Mouse (Mus musculus) left cerebral cortex, postnatal 4 days (tissue): ENCODE data around the gene Tspan2. TPM values are rescaled to one million over a fixed set of nuclear protein-coding genes. Genes with fewer than 3 reads are reported as not detected.
A peak's percentile ranks its signal among the peaks of the same experiment; 100 is the strongest.

Experiments
- DNase-seq: peaks from one replicate; pipeline ENCODE4 v3.0.0-alpha.2; 2022
- intact Hi-C: fragments of 180-260 bp; cut with DNase I; formaldehyde crosslinking; loops from one replicate; pipeline ENCODE4 v1.15.1; 2025
- total RNA-seq, 2 experiments: library from RNA; stranded (reverse); gene quantifications; 2 replicates each; pipeline ENCODE4 v1.2.3; 2021

Tspan2 gene
- 10 to 100 TPM; 23.6 to 30.7 TPM for total RNA-seq

DNA sequence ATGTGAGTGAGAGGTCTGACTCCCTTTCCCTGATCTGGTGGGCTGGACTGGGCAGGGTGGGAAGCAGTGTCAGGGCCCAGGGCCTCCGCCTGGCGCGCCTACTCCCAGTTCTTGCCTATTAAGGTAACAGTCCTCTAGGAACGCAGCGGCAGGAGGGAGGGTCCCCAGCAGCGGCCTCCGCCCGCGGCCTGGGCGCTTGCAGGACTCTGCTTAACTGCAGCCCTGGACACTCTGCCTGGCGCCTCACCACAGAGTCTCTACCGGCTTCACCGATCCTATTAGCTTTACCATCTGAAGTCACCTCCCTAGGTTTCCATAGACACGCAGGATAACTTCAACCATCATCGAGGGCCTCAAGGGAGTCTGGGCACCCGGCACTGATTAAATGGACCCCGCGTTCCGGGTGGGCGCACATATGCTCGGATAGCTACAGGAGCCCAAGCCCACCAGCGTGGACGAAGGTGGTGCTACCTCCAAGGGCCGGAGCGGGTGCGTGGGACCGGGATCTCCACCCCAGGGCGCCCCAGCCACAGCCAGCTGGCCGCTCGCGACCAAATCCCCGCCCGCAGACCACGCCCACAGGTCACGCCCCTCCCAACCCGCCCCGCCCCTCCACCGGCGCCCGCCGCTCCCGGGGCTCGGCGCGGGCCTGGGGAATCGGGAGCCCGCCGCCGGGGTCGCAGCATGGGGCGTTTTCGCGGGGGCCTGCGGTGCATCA, at the start of gene Tspan2:
Gene Tspan2, plus strand, starts transcription at position 217 of the 718 bp plus-strand sequence.
- peak; percentile 57 for DNase-seq
- intact Hi-C loops = no loop called here

DNA sequence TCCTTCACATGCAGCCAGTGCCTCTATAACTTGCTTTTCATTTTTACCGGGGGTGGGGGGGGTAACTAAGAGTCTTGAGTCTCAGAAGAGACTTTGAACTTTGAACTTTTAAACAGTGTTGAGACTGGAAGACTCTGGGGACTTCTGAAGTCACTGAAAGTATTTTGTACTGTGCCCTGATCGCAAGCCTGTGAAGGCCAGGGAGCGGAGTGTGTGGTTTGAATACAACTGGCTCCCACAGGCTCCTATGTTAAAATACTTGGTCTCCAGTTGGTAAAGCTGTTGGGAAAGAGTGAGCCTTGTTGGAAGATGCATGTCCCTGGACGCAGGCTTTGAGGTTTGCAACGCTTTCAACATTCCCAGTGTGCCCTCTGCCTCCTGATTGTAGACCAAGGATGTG, 47.5 kb upstream of the Tspan2 start:
- DNase-seq = no peak
- intact Hi-C loops = no loop called here

DNA sequence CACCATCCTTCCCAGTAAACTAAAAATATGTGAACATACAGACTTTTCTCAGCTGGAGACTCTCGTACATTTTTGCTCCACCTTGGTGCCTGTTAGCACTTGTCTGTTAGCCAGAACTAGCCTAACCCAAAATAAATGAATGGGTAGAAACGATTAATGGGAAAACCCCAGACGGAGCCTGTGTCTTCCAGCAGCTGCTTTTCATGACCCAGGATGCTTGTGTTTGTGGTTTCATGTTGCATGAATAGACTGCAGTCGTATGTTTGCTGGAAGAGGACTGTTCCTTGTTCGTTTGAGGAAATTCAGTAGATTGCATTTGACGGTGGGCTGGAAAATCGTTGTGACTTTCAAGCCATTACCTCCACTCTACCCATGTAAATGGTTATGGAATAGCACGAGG, 46.5 kb upstream of the Tspan2 start:
- DNase-seq = no peak
- intact Hi-C loops = no loop called here

DNA sequence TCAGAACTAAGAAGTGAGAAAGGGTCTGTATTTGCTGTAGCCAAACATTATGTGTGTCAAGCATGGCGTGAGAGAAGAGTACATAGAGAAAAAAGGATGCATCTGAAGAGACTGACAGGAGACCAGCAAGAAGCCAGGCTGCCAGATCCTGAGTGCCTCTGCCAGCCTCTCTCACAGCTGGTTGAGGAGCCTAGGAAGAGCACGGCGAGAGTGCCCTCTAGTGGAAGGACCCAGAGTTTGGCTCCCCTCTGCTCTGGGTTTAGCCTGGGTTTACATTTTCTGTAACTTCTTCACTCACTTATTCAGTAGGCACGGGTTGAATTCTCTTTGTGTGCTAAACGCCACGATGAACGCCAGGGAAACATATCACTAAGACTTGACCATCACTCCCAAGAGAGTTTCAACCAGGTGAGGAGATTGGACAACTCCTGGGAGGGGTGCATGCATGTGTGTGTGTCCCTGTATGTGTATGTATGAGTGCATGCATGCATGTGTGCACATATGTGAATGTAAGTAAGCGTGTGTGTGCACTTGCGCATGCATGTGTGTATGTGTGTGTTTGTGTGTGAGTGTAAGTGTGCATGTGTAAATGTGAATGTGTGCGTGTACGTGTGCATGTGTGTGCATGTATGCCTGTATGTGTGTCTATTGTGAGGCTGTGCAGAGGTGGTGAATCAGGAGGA, 42.4 kb upstream of the Tspan2 start:
- peak; percentile 82 for DNase-seq
- intact Hi-C loops = loop anchor here (5.0 kb wide), 1 partner anchor 440 kb away; no protein-coding TSS in a partner anchor

DNA sequence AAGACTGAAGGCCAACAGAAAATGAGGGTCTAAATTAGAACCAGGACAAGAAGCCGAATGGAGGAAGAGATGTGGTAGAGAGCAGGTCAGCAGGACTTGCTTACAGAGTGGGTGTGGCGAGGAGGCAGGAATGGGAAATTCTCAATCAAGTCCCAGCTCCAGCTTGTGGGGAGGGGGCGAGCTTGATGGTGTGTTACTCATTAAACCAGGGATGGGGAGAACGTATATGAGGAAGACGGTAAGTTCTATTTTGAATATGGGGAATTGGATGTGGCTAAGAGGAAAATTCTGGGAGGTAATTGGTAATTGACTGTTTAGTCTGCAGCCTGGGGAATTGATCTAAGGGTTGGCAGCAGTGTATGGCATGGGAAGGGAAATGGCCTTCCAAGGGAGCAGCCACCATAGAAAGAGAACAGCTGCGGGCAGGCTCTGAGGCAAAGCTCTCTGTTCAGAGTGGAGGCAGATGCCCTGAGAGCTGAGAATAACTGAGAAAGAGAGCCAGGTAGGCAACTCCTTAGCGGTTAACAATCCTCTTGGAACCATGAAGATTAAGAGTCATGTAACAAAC, 41.5 kb upstream of the Tspan2 start:
- intact Hi-C loops = loop anchor here (5.0 kb wide), 1 partner anchor 441 kb away; no protein-coding TSS in a partner anchor
- DNase-seq = no peak

DNA sequence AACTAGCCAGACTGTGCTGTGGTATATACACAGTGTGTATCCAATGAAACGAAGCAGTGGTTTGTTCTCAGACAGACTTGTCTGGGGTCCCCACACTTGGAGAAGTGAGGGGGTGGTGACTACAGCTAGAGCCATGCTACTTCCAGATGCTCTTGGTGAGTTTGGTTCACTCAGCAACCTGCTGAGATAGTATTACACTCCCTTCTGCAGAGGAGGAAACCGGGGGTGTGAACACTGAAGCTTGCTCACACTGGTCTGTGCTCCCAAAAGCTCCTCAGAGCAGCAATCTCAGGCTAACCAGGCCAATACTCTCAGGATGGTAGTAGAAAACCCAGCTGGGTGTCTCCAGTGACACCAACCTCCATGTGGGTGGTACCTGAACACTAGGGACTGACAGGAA, 36.2 kb upstream of the Tspan2 start:
- intact Hi-C loops = no loop called here

DNA sequence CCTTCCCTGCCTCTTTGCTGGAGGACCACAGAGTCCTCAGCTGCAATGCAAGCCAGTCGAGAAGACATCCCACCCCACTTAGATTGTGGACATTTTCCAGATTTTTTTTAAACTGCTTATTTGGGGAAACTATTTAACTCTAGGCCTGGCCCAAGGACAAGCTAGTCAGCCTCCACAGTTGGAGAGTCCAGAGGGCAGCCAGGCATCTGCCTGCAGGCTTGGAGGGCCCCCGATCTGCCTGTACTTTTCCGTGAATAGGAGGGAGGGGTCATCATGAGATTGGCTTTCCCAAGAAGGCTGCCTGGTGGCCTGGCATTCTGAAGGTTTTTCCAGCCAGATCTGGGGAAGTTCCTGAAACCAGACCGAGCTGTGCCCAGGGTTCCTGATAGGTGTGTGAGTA, 33.0 kb upstream of the Tspan2 start:
- DNase-seq = no peak
- intact Hi-C loops = no loop called here

More for the DNA sequence above, 36.2 kb upstream of the Tspan2 start:
- no peak for DNase-seq

DNA sequence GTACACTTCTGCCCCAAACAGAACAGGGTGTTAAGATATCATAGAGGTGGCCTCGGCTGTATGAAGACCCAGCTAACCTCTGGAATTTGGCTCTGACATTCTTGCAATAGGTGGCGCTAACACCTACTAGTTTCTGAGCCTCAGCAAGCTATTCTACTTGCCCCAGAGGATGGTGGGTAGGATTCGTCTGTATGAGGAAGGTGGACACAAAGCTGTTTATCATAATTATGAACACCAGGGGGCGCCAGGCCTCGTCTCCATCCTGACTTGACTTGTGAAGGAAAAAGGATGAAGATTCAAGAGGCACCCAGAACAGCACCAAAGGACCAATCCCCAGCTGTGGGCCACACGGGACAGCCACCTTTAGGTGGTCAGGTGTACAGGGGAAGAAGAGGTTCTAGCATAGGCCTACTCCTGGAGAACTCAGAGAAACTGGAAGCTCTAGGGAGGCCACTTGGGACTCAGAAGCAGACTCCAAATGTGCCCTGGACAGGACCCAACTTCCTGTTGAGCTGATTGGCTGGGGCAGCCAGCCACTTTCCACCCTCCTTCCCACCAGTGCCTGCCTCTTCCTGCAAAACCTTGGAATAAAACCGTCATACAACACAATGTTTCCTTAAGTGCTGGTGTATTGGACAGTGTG, 32.3 kb upstream of the Tspan2 start:
- peak; percentile 41 for DNase-seq
- intact Hi-C loops = no loop called here

DNA sequence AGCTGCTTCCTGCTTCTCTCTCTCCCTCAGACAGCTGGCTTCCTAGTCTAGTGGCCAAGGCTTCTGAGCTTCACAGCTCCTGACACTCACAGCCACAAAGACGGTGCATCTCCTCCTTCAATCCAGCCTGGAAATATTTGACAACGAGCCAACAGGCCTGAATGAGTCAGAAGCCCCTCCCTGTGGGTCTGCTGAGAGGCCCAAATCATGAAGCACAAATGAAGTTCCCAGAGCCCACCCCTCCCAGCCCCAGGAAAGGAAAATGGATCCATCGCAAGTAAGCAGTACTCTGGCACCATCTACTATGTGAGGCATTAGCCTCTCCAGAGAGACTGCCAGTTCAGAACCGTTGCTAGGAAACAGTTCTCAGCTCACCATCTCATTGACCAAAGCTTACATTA, 30.3 kb upstream of the Tspan2 start:
- peak; percentile 10 for DNase-seq

DNA sequence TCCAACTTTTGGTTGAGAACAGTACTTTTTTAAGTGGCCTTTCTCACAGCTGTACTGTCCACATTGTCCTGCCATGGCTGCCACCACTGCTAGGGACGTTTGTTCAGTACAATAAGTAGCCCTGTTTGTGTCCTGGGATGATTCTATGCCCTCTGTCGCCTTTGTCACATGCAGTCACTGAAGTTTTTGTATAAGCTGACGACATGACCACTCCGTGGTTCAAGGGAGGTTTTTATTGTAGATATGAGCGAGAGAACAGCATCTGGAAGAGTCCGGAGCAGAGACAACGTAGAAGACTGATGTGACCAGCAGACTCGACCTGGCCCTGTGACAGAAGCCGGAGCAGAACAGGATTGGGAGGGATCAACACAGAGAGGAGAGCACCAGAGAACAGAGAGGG, 25.7 kb upstream of the Tspan2 start:
- DNase-seq = no peak
- intact Hi-C loops = no loop called here

More for the DNA sequence above, 30.3 kb upstream of the Tspan2 start:
- intact Hi-C loops = no loop called here

DNA sequence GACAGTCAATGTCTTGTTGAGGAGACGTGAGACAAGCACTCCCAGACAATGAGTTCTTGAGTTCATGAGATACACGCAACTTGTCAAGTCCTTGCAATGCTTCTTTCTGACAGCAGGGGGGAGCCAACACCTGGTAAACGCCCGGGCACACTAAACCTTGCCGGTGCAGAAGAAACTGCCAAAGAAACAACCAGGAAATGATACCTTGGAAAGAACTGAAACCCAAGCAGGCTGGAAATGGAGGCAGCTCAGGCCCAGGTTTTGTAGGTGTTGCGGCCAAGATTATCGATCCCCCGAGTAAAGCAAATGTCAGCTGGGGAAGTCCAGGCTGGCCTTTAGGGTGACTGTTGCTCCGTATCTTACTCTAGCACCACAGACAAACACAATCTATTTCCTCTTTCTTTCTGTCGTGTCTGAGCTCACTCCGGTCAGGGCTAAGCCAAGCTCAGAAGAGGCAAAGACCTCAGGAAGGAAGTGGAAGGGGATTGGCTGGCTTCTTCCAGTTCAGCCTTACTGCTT, 19.2 kb upstream of the Tspan2 start:
- peak; percentile 79 for DNase-seq
- intact Hi-C loops = loop anchor here (2.0 kb wide), 1 partner anchor 90 kb away; no protein-coding TSS in a partner anchor

DNA sequence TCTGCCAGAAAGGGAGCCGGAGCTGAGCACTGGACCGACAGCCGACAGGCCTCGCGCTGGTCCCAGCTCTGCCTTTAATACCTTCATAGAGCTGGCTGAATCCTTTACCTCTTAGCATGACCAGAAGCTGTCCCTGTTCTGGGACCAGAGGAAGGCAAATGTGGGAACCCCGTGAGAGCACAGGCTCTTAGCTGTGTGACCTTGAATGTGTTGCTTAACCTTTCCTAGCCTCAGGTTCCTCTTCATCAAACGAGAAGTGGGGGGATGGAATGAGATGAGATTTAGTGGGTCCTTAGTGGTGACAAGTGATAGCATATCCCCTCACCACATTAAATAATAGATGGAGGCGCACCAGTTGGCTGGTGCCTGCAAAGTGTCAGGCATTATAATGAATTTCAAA, 18.5 kb upstream of the Tspan2 start:
- DNase-seq = no peak
- intact Hi-C loops = loop anchor here (2.0 kb wide), 1 partner anchor 89 kb away; no protein-coding TSS in a partner anchor

DNA sequence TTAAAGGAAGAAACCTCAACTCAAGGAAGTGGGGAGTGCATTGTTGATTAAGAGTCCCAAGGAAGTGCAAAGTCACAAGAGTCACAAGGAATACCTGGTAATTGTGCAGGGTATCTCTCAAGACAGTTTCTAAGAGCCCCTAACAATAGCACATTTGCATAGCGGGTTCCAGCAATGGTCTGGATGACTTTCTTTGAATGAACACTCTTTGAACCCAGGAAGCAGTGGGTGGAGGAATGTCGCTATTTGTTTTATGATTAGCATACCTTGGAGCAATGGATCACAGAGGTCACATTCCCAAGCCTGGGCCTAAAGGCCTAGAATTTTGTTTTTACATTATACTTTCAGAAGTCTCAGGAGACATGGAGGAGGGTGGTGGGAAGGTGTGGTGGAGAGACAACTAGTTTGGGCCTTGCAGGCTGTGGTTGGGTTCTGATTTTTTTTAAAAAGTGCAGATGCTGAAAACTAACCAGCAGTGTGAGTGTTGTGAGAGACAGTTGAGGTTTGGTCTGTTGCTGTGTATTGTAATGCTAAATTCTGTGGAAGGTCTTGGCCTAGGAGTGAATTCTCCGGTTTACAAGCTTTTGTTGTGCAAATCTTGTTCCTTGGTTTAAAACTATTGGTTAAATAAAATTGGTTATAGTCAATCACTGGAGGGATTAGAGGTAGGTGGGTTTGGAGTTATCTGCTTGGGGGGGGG, 16.6 kb upstream of the Tspan2 start:
- no peak for DNase-seq

DNA sequence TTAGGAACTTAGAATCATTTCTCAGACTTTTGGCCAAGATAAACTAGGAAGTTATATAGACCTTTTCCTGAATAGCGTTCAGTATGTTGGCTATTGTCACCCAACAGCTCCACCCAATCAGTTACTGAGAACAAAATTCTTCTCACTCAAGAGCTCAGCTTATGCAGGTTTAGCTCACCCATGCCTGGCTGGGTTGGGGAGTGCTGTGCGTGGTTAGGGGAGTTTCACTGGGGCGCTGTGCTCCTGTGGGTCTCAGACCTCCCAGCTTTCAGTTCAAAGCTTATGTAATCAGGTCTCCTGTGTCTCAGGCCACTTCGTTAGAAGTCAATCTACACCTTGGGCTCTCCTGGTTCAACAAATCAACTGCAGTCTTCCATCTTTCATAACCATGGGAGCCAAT, 11.2 kb upstream of the Tspan2 start:
- no peak for DNase-seq
- intact Hi-C loops = no loop called here

More for the DNA sequence above, 16.6 kb upstream of the Tspan2 start:
- intact Hi-C loops = no loop called here

DNA sequence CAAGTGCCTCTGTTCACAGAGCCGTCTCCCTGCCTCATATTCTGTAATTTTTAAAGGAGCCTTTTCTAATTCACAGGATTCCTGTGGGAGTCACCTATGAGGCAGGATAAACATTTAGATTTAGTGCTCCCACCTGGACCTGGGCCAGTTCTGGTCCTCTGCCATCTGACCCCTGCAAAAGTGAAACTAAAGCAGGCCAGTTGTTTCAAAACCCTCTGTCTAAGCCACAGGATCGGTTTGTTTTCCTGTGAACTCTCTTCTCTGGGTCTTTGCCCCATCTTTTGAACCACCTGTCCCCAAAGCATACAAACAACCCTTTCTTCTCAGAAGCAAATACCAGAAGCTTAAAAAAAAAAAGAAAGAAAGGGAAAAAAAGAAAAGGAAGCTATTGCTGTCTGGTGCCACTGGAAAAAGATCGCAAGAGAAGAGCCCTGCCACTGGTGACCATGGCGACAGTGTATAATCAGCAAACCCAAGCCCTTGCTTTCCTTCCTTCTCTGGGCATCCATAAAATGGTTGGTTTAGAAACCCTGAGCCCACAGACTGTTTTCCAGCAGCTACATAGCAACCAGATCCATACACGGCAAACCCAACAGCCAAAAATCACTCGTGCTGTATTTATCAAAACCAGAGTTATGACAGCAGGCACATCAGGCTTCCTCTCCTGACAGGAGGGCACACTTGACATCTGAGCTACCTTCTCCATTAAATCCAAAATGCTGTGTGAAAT, 10.3 kb upstream of the Tspan2 start:
- DNase-seq = no peak

DNA sequence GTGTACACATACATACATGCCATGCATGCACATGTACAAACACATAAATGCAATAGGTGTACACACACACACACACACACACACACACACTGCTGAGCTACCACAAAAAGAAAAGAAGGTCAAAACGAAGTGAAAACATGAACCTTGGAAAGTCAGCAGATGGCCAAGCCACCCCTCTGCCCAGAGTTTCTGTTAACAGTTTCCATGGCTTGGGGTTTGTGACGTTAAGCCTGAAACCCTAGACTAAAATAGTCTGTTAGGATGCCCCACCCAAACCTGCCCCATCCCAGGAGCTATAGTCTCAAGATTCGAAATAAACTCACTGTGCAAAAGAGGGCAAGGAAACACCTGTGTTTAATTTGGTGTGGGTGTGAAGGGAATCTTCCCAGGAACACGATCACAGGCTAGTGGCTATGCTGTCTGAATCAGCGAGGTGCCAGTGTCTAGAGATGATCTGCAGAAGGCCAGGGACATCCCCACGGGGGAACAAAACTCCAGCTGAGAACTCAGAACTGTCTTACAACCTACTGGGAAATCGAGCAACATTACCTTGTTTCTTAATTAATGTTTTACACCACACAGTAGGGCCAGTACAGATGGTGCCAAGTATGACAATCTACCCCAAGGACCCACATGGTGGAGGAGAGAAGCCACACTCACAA, 9.4 kb upstream of the Tspan2 start:
- no peak for DNase-seq
- intact Hi-C loops = no loop called here

More for the DNA sequence above, 10.3 kb upstream of the Tspan2 start:
- intact Hi-C loops = no loop called here

DNA sequence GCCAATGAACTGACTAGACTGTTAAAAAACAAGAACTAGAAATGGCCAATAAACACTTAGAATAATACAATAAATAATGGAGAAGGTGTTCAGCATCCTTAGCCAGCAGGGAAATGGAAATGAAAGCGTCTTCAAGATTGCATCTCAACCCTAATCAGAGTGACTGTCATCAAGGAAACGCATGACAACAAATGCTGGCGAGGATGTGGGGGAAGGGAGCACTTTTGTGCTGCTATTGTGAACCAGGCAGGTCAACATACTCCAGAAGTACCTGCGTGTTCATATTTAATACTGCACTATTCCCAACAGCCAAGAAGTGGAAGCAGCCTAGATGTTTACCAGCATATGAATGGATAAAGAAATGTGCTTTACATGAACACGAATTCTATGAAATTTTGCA, 4.9 kb upstream of the Tspan2 start:
- no peak for DNase-seq
- intact Hi-C loops = no loop called here

DNA sequence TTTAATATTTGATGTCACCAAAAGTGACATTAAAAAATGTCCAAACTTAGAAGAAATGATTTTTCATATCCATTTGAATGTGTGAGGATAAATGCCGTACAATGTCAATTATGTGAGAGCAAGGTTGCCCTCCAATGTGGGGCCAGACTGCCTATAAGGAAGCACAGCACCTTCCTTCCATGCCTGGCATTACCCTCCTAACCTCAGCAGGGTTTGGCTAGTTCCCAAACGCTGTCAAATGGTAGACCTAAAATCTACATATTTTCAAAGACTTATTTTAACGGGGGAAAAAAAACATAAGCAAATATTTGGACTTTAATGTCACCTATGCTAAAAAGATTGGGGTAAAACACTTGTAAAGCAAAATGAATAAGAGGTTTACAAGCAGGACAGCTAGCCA, 3.2 kb upstream of the Tspan2 start:
- DNase-seq = no peak
- intact Hi-C loops = no loop called here

DNA sequence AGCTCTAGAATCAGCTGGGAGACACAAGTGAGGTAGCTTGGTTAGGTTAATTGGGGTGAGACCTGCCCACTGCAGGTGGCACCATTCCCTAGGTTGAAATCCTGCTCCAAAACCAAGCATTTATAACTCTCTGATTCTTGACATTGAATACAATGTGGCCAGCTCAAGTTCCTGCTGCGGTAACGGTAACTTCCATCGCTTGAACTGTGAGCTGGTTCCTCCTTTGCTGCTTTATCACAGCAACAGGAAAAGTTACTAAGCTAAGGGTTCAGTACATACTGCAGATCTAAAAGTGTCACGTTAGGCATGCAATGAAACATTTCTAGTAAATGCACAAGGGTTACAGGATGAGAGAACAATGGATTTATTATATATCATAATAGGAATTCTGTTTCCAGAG, 1.7 kb upstream of the Tspan2 start:
- DNase-seq = no peak
- intact Hi-C loops = no loop called here
